Mouse (Mus musculus) G1E-ER4 (cell line): Measurements from ENCODE around the gene Lgr4. TPM values are rescaled to one million over a fixed set of nuclear protein-coding genes. Genes with fewer than 3 reads are reported as not detected.

Experiments
- GATA1 ChIP-seq: IDR thresholded peaks from one replicate; pipeline ENCODE4 v1.8.0; 2012; ENCODE audit warnings: low read length, inconsistent platforms
- polyA plus RNA-seq: library from polyadenylated mRNA; stranded (reverse); fragments of >175 nt; gene quantifications from 2 replicates; pipeline ENCODE4 v1.2.3, GENCODE M21; 2012

The Lgr4 gene
- polyA plus RNA-seq, 1 experiment, result 1.7 TPM

DNA sequence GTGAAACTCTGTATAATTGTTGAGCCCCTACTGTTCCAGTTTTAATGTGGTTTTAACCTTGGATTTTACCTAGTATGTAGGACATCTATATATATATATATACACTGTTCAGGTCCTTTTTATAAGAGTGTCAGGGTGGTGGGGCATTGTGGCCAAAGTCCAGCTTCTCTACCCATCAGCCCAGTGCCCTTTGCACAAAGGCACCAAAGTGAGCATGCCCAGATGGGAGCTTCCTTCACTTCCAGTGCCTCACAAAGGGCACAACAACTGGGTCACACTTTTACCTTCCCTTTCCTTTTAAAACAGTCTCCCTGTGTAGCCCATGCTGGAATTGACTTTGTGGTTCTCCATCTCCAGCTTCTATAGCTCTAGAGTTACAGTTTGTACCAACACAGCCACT, 2.8 kb upstream of the Lgr4 start:
- no peak for TF ChIP-seq GATA1

DNA sequence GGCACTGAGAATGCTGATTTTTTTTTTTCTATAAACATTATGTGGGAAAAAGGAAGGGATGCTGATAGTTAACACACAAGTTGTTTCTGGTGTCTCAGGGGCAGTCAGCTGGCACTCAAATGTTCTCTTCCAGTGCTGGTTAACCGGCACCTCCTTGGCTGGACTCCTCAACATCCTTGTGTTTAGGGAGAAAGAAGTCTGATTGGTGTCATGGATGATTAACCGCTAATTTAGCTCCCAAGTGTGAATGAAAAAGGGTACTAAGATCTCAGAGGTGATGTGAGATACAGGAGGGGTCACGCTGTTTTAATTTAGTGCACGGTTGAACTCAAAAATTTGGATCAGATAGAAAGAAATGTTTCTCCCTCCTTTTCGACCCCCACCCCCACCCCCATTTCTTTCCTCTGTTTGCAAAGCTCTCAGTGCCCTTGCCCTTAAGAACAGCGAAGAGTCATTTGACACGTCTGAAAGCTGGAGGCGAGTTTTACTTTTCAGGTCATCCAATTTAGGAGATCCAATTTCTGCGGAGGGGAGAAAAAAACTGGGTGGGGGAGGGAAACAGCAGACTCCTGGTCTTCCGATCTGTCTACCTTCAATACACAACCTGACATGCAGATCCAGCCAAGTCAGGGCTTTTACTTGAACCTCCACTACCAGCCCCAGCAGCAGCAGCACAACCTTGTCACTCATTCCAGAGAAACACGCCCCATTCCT, 508 bp upstream of the Lgr4 start:
- no peak for TF ChIP-seq GATA1

DNA sequence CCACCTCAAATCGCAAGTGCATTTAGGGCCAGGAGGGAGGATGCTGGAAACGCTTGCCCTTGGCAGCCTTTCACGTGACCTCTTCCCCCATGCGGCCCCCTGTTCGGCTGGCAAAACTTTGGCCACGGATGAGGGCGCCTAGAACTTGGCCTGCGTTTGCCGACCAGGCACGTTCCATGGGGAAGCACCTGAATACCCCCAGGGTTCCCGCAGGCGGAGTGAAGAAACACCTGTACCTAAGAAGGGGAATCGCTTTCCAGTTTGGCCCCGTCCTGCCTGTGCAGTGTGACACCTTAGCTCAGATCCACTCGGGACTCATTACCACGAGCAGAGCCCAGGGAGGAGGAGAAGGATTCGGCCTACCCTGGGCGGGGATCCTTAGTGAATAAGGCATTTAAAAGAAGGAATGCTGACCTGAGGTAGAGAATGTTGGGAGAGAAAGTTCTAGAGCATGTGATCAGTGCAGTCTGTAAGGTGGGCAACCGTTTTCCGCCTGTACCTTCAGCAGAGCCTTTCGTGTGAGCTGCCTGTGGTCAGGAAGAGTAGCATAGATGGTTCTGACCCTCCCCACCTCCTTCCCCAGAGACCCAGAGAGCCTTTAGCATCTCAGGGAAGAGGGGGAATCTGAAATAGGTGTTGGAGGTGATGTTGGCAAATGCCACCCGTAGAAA, 1.3 kb downstream of the Lgr4 start:
- no peak for TF ChIP-seq GATA1

DNA sequence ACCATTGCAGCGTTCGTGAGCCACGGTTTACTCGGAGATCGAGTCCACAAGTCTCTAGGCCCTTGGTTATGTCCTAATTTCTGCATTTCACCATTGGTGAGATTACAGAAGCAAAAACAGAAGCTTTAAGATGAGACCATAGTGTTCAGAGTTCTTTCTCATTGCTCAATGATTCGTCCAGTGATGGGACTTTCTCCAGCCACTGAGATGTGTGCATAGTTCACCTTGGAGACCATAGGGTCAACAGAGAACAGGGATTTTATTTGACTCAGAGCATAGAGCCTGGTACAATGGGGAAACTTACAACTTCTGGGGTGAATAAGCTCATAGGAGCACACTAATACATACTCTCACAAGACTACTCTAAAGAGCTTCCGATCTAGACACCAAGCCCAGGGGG, 3.0 kb downstream of the Lgr4 start:
- no peak for TF ChIP-seq GATA1

- no peak for TF ChIP-seq GATA1
Measured at GRCm38 (mm10) chr2:109921298-109922035, 4.0 kb downstream of the Lgr4 start.

- TF ChIP-seq GATA1, result no peak
Measured at GRCm38 (mm10) chr2:109922306-109922705, 4.9 kb downstream of the Lgr4 start.

DNA sequence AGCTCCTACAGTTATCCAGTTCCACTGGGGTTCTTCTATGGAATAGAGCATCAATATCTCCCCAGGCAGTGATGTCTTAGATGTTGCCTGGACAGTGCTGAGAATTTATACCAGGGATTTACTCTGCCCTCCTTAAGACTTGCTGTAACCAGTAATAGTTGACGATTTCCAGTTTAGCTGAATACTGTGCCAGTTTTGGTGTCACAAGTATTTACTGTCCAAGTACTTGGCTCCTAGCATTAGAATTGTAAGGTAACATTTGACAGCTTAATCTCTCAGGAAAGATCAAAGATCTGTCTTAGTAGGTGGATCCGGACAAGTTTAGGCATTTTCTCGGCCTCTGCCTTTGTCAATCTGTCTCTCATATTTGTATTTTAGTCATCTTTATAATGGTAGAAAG, 5.6 kb downstream of the Lgr4 start:
- TF ChIP-seq GATA1, result no peak

- no peak for TF ChIP-seq GATA1
Measured at GRCm38 (mm10) chr2:109923945-109924344, 6.5 kb downstream of the Lgr4 start.

DNA sequence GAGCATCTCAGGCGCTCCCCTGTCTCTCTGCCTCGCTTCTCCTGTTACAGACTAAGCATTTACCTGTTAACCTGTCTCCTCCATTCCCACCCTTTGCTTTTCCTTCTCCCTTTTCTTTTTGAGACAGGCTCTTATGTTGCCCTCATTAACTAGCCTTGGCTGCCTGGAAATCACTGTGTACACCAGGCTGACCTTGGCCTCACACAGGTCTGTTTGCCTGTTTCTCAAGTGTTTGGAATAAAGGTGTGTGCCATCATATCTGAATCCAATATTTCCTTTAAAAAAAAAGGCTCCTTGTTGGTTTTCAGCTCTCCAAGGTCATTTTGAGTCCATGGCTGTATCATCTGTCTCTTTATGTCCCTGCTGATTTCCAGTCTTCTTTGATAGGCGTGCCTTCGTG, 9.5 kb downstream of the Lgr4 start:
- no peak for TF ChIP-seq GATA1

DNA sequence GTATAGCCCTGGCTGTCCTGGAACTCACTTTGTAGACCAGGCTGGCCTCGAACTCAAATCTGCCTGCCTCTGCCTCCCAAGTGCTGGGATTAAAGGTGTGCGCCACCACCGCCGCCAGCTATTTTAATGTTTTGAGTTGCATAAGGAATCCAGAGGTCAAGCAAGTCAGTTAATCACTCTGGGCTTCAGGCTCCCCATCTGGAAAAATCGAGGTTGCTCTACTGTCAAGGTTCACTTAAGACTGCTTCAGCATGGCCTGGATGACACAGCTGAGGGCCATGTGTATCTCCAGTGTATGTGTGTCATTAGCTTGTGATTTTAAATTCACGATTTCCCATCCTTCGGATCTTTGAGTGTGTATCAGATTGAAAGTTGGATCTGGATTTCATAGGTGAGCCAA, 10.0 kb downstream of the Lgr4 start:
- no peak for TF ChIP-seq GATA1

GRCm38 (mm10) chr2:109927876-109928275, 10.4 kb downstream of the Lgr4 start:
- no peak for TF ChIP-seq GATA1

DNA sequence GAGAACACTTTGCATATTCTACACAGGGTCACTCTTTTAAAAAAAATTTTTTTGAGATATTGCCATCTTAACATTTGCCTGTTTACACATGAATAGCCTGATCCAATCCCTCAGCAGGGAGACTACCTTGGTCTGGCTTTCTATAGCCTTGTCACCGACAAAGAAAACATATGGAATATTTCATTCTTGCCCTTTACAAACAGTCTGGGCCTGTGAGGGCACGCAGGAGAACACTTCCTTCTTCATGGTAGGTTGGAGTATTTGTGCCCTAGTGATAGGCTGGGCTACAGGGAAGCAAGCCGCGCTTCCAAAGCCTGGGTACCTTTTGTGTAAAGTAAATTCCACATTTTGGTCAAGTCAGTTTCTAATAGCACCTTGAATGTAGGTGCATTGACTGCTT, 11.3 kb downstream of the Lgr4 start:
- TF ChIP-seq GATA1, result no peak

DNA sequence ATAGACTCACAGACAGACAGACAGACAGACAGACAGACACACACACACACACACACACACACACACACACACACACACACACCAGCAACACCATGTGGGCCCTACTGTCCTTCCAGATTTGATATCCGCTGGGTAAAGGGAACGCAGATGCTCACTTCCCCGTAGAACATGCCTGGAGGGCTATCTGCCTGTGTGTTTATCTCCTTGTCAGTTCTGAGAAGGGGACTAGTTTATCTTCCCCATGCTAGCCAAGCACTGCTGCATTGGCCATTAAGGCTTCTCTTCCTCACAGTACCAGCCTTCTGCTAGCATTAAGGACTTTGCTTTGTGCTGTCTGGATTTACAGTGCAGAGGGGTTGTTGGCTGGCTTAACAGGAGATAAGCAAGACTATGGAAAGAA, 11.8 kb downstream of the Lgr4 start:
- TF ChIP-seq GATA1, result no peak

DNA sequence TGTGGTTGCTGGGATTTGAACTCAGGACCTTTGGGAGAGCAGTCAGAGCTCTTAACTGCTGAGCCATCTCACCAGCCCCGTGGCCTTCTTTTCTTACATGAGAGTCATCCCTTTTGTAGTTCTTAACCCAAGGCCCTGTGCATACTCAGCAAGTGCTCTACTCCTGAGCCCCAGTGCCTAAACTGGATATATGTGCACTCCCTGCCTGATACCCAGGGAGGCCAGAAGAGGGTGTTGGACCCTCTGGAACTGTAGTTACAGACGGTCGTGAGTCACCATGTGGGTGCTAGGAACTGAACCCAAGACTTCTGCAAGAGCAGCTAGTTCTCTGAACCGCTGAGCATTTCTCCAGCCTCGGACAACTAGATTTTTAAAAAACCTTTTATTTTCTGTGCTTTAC, 12.9 kb downstream of the Lgr4 start:
- no peak for TF ChIP-seq GATA1

- TF ChIP-seq GATA1, result no peak
Measured at GRCm38 (mm10) chr2:109930771-109931170, 13.3 kb downstream of the Lgr4 start.

GRCm38 (mm10) chr2:109931978-109932780, 14.7 kb downstream of the Lgr4 start:
- no peak for TF ChIP-seq GATA1
